Comparison of ENCODE assay signal across 9 mouse cellular contexts in genomic region chr11:108924346-108924745, GRCm38 (mm10). TPM values are rescaled to one million over a fixed set of nuclear protein-coding genes. Genes with fewer than 3 reads are reported as not detected.
DNase-seq lines count a peak whose midpoint lies in the region; ATAC-seq lines count a peak whose summit lies in the region.
"Had no signal": no experiment of that assay in that cellular context is flagged by ENCODE, and none has a peak within 500 bp of the region (broad histone marks: within the 10 kb centered on the region; RNA-seq: fewer than 3 reads in every experiment).

No protein-coding gene starts in this region.

- H3K27me3 ChIP-seq in kidney, embryonic 14.5 days (ENCODE audit: control insufficient read depth, insufficient read depth, low read length) = no peaks in the 10 kb centered on the region
- H3K27me3 ChIP-seq in embryonic facial prominence, embryonic 15.5 days = no peaks in the 10 kb centered on the region

- peaks cover 51% of the 10 kb centered on the region for H3K4me1 ChIP-seq in kidney, embryonic 14.5 days (ENCODE audit: control insufficient read depth, insufficient read depth, low read length)
- H3K4me1 ChIP-seq in embryonic facial prominence, embryonic 15.5 days = peaks cover 64% of the 10 kb centered on the region

- H3K9ac ChIP-seq in kidney, embryonic 14.5 days (ENCODE audit: low read depth, low read length) = peak overlapping the region; percentile 29; the same call in 1 of the 2 replicates
- H3K9ac ChIP-seq in embryonic facial prominence, embryonic 15.5 days = 0 out of 2 replicates have a peak overlapping the region, but pooled peaks have one; percentile 18

- no peak for ATAC-seq in kidney, embryonic 14.5 days (ENCODE audit: low FRiP score, low TSS enrichment)
- no peak for ATAC-seq in embryonic facial prominence, embryonic 15.5 days (ENCODE audit: insufficient number of reproducible peaks, low FRiP score, low TSS enrichment, low read depth)
- ATAC-seq in megakaryocyte-erythroid progenitor cell, adult 5-6 weeks (replicated peaks; ENCODE audit: low FRiP score, low TSS enrichment, poor library complexity, severe bottlenecking) = no peak

- DNase-seq in kidney, postnatal 25 days = no peak
- DNase-seq in induced T-regulatory cell, adult 2 months (ENCODE audit: low read depth) = peak; percentile 26
- DNase-seq in neural tube, embryonic 10.5 days (ENCODE audit: extremely low spot score, low spot score) = peak; percentile 24
- no peak for DNase-seq in thymus, adult 18-20 months
- DNase-seq in thymus, postnatal 0 days (ENCODE audit: low spot score) = no peak
- DNase-seq: kidney, adult 2 months had no signal

- H3K4me2 ChIP-seq in kidney, embryonic 14.5 days (replicated peaks; ENCODE audit: low read depth, low read length) = peak overlapping the region; percentile 54
- peak overlapping the region; percentile 75 for H3K4me2 ChIP-seq in embryonic facial prominence, embryonic 15.5 days (replicated peaks)

- H3K27ac ChIP-seq in kidney, embryonic 14.5 days (ENCODE audit: low read depth, low read length) = no peak overlapping the region
- H3K27ac ChIP-seq in embryonic facial prominence, embryonic 15.5 days (replicated peaks) = no peak overlapping the region; the same call in 1 of the 2 replicates

- peak overlapping the region; percentile 81 for H3K4me3 ChIP-seq in kidney, embryonic 14.5 days (ENCODE audit: low read length)
- peak overlapping the region; percentile 76 for H3K4me3 ChIP-seq in embryonic facial prominence, embryonic 15.5 days (replicated peaks)

- 7% methylated on average over 5 of the region's 5 CpGs for WGBS in kidney, embryonic 14.5 days
- 6% methylated on average over 5 of the region's 5 CpGs for WGBS in embryonic facial prominence, embryonic 15.5 days

- H3K9me3 ChIP-seq in kidney, embryonic 14.5 days (ENCODE audit: control insufficient read depth, low read length) = no peaks in the 10 kb centered on the region
- H3K9me3 ChIP-seq in embryonic facial prominence, embryonic 15.5 days (replicated peaks) = no peaks in the 10 kb centered on the region

- H3K36me3 ChIP-seq in kidney, embryonic 14.5 days (ENCODE audit: control insufficient read depth, insufficient read depth, low read length) = no peaks in the 10 kb centered on the region; the same call in 1 of the 2 replicates
- no peaks in the 10 kb centered on the region for H3K36me3 ChIP-seq in embryonic facial prominence, embryonic 15.5 days

RNA-seq across cellular contexts. Expression of gene Axin2, which starts 4.2 kb away (rescaled TPM):
- polyA plus RNA-seq in kidney, embryonic 14.5 days (2014; fragmentation: Nextera tagmentation; extraction: Ambion mirVana) = 8.0 and 11.5 TPM in 2 replicates
- 12.5 and 14.5 TPM in 2 replicates for polyA plus RNA-seq in embryonic facial prominence, embryonic 15.5 days (2015; fragmentation: Nextera tagmentation; extraction: Ambion mirVana)
- total RNA-seq in megakaryocyte-erythroid progenitor cell, adult 5-6 weeks (2014; fragmentation: Nextera tagmentation) = 1.3 and 5.7 TPM in 2 replicates
- 0.38 and 2.0 TPM in 2 replicates for total RNA-seq in megakaryocyte-erythroid progenitor cell, adult 5-6 weeks (2017)
- 3.6 TPM in 2 replicates for polyA plus RNA-seq in thymus, postnatal 0 days (2015; fragmentation: Nextera tagmentation; extraction: Ambion mirVana)

Comparison
In these comparisons a context has a peak if more than half of its experiments do, and no peak if none do; other contexts are left out.
1. DNase-seq: peak in induced T-regulatory cell, adult 2 months (single experiment) and neural tube, embryonic 10.5 days (single experiment); none in kidney, postnatal 25 days (0 of 2), thymus, adult 18-20 months (0 of 2) and thymus, postnatal 0 days (single experiment).